Mouse (Mus musculus): ENCODE measurements around the gene AI413582.

AI413582 gene

DNA sequence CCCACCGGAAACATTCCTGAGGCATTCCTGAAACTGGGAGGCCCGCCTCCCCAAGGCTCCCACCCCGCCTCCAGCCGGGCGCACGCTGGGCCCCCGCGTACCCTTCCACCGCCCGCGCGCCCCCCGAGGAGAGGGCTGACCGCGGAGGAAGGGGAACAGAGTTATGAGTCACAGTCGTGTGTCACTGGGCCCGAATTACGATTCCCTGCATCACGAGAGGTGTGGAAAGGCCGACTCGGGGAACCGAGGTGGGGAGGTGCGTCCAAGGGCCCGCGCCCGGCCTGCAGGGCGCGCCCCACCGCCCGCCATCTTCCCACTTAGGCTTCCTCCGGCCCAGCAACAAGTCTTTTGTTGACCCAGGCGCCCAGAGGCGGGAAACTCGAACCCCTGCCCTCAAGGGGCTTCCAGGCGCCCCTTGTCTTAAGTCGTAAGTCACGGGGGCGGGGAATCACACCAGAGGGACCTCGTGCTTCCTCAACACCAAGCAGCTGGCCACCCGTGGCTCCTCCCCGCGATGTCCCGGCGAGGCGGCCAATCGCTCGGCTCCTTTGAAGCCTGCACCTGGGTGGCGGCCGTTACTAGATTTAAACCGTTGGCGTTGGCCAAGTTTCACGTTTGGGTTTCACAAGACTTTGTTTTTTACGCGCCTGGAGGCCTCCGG, 9.9 kb downstream of the AI413582 start:
- DNase-seq (ENCODE audit: extremely low read depth, low read depth) = peak; percentile 89

DNA sequence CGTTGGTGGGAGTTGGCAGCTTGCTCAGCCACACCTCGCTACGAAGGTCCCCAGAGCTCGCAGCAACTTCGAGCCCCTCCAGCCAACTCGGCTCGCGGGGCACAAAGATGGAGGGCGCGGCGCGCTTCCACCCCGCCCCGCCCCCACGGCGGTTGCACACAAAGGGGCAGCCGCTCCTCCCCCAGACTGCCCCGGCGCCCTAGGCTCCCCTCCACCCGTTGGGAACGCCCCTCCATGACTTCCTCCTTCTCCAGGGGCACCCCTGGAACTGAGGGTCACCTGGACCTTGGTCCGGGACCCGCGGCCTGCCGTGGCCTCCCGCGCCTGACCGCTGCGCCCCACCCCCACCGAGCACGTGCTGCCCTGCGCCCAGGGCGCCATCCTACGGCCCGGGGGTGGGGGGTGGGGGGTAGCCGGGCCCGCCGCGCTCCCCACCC, 10.5 kb downstream of the AI413582 start:
- DNase-seq (ENCODE audit: extremely low read depth, low read depth) = no peak

DNA sequence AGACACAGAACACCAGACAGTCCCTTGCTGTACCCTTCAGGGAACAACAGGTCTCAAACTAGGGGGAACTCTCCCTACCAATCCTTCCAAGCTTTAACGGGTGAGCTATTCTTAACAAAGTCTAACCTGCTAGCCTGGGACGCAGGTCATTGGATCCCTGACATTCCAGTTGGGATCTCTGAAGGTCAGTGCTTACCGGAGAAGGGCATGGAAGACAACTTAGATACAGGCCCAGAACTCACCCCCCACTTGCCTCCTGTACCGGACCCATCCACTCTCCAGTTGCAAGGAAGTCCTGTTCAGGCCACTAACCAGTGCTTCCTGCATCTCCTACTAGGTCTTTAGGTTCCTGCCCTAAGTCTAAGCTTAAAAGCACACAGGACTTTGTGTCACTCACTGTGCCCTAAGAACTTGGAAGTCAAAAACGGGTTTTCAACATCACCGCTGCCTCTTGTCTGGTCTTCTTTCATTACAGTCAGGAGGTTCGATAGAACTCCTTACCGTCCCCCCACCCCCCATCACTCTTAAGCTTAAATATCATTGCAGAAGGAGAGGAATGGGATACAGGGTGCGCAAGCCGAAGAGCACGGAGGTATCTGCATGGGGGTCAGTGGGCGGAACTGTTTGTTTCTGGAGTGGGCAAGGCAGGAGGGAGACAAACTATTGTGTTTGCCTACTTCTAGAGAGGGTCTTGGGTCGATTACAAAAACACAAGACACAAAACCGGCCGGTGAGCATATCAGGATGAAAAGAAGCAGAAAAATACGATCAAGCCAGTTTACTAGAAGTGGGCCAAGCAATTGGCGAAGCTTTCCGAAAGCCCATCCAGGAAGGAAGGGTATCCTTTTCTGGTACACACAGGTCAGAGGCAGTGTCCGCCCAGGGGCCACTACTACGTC, 11.2 kb downstream of the AI413582 start:
- no peak for DNase-seq (ENCODE audit: extremely low read depth, low read depth)

DNA sequence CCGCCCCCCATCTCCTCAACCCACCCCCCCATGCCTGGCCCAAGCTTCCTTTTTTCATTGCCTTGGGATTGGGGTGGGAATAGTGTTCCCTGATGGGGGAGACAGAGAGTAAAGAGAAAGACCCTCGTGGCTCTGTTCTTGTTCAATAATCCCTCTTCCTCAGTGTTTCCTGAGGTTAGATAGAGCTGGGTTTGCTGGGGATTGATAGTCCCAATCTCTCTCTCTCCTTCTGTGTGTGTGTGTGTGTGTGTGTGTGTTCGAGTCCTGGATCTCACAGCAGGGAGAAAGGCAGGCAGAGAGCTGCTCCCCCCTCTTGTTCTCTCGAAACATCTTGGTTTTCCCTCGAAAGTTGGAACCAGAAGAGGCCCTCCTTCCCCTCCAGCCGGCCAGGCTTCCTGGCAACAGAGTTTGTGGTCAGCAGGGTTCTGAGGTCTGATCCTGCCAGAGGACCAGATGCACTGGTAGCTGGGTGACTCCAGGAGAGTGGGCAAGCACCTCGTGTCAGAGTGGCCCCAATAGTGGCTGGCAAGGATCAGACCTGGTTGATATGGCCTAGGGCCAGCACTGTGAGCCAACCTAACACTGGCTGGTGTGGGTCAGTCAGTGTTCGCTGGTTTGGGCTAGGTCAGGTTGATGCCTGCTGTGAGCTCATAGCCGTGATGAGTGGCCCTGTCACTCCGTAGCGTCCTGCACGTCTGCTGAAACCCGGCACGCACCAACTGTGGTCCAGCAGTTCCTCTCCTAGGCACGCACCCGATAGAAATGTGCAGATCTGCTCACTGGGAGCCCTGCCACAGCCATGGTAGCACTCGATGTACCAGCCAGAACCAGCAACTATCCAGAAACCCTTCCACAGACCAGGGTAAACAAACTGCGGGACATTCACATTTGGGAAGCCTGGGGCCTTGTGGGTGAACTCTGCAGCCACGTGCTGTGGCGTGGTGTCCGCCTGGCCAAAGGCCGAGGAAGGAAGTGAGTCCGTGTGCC, 13.0 kb downstream of the AI413582 start:
- DNase-seq (ENCODE audit: extremely low read depth, low read depth) = no peak

DNA sequence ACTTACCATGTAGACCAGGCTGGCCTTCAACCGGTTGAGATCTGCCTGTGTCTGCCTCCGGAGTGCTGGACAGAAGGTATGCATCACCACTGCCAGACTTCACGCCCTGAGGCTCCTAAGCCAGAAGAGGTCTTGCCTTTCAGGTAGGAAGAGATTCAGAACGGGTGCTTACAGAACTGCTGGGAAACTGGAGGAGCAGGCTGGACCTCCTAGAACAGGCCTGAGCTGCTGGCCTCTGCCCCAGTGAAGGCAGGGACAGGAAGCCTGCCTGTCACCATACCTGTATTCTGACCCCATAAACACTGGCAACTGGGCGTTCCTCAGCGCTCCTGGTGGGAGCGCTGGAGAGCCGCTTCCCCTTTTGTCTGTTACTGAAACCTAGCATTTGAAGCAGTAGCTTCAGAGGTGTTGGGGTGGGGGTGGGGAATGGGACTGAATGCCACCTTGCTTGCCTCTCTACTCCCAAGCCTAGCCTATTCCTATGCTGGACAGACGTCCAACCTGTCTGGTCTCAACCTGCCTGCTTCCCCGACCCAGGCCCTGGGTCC, 14.1 kb downstream of the AI413582 start:
- no peak for DNase-seq (ENCODE audit: extremely low read depth, low read depth)

DNA sequence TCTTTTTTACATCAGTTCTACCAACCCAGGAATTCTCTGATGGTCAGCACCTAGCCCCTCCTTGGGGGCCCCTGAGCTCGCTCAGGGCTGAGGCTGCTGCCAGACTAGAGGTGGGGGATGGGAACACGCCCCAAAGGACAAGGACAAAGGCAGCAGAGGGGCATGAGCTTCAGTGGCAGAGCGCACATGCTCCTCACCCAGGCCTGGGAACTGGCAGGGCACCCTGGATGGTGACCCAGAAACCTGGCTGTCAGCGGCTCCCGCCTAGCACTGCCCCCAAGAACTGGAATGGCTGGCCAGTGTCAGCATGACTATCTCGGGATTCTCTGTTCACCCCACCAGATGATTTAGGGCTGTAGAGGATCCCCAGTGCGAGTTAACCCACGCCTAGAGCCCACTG, 16.3 kb downstream of the AI413582 start:
- DNase-seq (ENCODE audit: extremely low read depth, low read depth) = no peak

DNA sequence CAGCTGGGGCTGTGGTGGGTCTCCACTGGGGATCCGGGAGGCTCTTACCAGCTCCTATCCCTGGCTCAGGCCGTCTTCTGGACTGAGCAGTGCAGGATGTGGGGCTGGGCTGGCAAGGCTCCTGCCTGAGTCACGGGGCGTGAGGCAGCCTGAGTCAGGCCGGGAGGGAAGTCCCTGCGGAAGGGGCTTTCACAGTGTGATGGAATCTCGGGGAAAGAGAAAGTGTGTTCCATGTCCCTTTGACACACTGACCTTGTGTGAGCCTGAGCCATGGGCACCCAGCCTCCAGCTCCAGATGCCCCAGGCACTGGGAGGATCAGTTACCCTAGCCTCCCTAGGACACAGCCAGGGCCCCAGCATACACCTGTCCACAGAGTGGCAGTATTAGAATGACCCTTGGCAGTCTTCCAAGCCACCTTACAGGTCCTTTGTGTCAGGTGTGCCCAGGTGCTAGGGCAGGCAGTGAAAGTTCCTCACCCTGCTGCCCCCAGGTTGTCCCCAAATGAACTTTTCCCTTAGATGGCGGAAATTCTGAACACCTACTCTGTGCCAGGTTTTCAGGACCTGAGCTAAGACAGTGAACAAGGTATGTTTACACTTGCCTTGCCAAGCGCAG, 18.2 kb downstream of the AI413582 start:
- DNase-seq (ENCODE audit: extremely low read depth, low read depth) = no peak

DNA sequence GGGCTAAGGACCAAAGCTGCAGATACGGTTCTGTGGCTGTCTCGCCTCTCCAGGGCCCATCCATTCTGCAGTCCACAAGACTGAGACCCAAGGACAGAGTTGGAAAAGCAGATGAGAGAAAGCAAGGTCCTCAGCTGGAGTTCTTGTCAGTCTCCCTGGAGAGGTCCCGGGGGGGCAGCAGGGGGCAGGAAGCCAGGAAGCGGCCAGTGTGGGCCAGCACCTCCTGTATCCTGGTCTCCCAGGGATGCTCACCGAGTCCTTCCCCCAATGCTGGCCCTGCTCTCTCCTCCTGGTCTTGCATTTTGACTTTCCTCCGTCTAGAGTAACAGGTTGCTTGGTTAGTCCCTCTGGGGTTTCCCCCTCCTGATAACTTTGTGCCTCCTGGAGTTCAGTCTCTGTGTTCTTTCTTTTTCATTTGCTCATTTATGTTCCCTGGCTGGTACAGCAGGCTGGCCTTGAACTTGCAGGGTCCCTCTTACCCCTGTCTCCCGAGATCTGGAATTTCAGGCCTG, 18.9 kb downstream of the AI413582 start:
- DNase-seq (ENCODE audit: extremely low read depth, low read depth) = no peak

DNA sequence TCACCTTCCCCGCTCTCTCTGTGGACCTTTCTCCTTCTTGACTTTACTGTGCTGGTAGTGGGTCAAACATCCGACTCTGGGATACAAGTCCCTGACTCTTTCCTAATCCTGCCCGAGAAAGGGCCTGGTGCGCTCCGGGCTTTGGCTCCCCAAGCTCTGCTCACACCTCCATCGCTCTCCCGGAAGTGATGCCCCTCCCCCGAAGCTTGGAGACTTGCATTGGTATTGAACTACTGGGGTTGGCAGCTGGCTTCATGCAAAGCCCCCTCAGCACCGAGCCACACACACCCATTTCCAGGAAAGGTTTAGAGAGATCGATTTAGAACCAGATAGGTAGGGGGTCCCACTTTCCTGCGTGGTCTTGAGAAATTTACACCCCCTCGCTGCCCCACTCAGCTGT, 19.6 kb downstream of the AI413582 start:
- DNase-seq (ENCODE audit: extremely low read depth, low read depth) = no peak

DNA sequence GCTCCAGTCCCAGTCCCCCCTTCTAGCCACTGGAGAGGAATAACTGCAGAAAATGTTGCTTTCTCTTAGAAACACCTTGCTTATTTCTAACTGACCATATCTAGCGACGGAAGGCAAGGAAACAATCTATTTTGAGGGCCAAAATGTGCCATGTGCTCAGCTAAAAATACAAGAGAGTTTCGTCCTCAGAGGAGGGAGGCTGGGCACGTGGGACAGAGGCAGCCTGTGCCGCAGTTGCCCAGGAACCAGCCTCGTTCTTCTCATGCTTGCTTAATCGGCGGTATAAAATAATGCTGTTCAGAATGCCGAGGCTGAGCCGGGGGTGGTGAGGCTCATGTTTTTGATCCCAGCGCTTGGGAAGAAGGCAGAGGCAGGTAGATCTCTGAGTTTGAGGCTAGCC, 21.0 kb downstream of the AI413582 start:
- no peak for DNase-seq (ENCODE audit: extremely low read depth, low read depth)

DNA sequence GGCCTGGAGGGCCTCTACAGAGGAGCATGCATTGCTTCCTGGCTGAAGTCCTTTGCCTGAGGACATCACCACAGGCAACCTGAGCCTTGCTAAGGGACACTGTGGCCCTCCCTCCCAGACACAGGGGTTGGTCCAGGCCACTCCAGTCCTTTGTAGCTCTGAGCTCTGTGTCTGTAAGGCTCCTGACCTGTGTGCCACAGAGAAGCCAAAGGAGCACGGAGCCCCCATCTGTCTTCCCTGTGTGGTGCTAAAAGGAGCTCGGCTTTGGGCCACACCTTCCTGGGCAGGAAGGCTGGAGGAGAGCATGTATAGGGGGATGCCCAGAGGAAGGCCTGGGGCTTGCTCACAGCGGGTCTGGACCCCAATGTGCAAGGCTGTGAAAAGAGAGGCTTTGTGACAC, 23.6 kb downstream of the AI413582 start:
- DNase-seq (ENCODE audit: extremely low read depth, low read depth) = no peak

DNA sequence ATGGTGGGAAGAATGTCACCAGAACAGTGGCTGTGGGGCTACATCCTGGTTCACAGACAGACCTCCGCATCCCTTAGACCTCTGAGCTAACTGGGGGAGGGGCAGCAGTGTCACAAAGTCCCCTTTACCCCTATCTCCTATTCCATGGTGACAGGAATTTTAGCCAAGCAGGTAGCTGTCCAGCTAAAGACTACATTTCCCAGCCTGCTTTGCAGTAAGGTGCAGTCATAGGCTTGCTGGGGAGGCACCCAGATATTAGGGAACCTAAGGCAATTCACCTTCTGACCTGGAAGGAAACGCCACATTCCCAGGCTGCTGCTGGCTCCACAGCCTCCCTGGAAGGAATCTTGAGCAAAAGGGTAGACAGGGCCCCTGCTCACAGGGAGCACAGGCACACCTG, 24.3 kb downstream of the AI413582 start:
- DNase-seq (ENCODE audit: extremely low read depth, low read depth) = no peak

DNA sequence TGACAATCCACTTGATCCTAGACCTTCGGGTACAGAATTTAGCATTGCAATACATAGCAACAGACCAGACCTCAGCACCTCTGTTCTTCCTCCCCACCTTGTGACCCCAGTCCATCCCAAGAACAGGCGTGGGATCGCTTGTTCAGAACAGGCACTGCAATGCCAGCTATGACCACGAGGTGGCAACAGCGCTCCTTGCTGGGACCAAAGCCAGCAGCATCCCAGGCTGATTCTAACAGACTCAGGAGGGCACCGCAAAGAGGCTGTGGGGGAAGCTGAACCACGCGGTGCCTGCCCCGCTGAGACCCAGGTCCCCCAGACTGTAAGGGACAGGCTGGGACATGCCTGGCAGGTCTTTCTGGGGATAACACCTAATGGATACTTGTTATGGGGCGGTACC, 30.8 kb downstream of the AI413582 start:
- peak; percentile 64 for DNase-seq (ENCODE audit: extremely low read depth, low read depth)

DNA sequence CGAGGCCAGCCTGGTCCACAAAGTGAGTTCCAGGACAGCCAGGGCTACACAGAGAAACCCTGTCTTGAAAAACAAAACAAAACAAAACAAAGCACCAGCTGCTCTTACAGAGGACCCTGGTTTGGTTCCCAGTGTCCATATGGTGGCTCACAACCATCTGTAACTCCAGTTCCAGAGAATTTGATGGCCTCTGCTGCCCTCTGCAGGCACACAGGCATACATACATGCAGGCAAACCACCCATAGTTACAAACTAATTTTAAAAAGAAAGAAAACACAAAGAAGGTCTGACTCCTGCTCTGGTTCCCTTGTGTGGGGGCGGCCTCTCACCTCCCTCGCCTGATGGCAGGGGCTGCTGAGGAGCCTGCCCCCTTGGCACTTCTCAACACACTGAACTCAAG, 32.2 kb downstream of the AI413582 start:
- DNase-seq (ENCODE audit: extremely low read depth, low read depth) = no peak

DNA sequence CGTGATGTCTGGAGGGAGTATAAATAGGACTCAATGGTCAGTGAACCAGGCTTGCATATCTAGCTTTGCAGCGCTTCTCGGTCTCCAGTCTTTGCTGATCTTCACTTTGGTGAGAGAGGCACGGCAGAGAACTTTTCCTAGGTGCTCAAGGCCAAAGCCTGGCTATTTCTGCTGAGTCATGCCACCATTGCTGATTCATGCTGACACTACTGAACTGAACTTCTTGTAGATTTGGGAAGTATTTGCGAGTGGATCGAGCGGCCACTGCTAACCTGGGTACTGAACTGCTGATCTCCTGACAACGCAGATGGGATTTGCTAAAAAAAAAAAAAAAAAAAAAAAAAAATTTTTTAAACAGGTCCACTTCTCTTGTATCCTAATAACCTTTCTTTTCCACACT, 33.5 kb downstream of the AI413582 start:
- peak; percentile 50 for DNase-seq (ENCODE audit: extremely low read depth, low read depth)

DNA sequence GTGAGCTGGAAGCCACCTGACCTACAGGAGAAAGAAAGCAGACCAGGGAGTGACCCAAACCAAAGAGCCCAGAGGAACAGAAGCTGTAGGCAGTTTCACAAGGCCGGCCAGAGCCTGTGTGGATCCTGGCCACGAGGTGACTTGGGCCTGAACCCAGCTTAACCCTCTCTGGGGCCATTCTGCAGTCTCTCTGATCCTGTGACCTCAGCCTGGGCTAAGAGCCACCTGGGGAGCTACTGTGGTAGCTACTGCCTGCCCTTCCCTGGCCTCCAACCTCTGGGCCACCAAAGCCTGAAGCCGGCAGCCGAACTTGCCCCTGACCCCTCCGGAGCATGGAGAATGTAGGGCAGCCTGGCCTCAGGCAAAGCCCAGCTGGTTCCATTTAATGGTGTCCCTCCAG, 36.8 kb downstream of the AI413582 start:
- no peak for DNase-seq (ENCODE audit: extremely low read depth, low read depth)

DNA sequence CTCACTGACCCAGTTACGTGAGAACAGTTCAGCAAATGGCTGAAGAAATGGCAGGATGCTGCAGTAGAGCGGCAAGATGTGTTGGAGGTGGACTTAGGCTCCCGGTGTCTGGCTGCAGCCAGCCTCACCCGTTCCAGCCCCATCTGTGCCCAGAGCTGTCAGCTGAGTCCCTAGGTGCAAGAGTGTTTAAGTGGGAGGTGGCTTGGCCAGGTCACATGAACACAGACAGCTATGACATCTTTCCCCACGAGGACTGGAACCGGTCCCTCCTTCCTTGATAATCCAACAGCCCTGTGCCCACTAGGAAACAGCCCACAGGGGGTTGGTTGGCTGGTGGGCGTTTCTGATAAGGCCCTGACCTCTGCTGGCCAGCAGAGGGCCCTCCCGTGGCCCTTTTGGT, 37.5 kb downstream of the AI413582 start:
- no peak for DNase-seq (ENCODE audit: extremely low read depth, low read depth)

DNA sequence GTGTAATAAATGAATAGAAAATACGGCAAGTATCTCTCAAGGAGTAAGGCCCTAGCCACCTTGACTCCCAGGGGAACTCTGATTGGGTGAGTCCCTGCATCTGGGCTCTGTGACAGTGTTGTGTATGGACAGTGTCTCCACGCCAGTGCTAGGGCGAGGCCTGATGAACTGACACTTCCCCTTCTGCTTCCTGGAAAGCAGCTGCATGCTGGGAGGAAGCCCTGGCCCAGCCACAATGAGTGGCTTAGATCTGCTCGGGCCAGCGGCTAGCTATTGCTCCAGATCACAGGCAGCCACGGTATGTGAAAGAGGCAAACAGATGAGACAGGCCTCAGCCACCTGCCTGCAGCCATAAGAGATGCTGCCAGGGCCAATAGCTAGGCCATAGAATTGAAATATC, 38.4 kb downstream of the AI413582 start:
- DNase-seq (ENCODE audit: extremely low read depth, low read depth) = no peak

DNA sequence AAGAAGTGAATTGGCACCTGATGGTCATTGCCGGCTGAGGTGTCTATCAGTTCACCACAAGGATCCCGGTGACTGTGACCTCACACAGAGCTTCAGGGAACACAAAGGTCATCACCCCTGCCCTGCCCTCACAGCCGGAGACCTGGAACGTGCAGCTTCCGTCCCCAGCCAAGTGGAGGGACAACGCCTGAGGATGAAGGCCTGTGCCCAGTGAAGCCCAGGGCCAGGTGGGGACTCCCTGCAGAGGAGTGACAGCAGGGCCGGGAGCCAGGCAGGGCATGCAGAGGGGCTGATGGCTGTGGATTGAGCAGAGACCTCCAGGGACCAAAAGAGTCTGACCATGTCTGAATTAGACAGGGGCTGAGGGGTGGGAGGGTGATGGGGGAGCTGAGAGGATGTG, 42.4 kb downstream of the AI413582 start:
- no peak for DNase-seq (ENCODE audit: extremely low read depth, low read depth)

DNA sequence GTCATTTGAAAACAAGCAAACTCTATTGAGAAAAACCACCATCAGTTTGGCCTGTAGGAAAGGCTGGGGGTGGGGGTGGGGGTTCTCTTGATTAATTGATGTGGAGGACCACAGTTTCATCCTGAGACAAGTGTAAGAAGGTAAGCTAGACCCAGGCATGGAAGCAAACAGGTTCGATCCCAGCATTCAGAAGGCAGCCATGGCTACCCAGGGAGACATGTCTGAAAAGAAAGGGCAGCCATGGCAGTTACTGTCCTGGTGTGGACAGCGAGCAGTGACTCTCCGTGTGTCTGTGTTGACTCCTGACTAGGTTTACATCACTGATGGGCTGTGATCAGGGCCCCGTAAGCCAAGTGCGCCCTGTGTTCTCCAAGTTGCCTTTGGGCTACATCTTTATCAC, 44.3 kb downstream of the AI413582 start, which contains the start of gene Grm4:
Gene Grm4 (minus strand): TSS at position 101 of the 400 bp plus-strand sequence.
- no peak for DNase-seq (ENCODE audit: extremely low read depth, low read depth)

DNA sequence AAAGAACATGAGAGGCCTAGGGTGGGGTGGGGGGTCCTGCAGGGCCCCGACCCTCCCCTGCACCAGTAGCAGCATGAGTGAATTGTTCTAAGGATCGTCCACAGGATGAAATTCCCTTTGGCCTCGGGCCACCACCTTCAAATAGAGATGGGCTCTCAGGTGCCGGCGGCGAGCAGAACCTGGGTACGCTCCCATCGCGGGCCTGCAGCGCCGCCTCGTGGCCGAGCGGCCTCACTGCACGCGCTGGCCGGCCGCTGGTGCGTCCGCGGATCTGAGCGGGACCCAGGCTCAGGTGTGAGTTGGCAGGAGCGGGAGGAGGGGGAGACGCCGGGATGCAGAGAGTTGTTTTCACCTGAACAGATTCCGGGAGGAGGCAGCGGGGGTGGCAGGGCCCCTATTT, 45.0 kb downstream of the AI413582 start:
- DNase-seq (ENCODE audit: extremely low read depth, low read depth) = no peak

Data from MEL-GATA-1-ER (cell line).